Mouse (Mus musculus) small intestine, adult 10 weeks (tissue): ENCODE results near the gene Kif13a. TPM values are rescaled to one million over a fixed set of nuclear protein-coding genes. Genes with fewer than 3 reads are reported as not detected.

ENCODE experiments used
- polyA plus RNA-seq: library from polyadenylated mRNA; stranded (reverse); fragments of 350-450 nt; fragmentation: Illumina TruSeq; extraction: RNeasy Lipid Tissue Mini Kit (QIAGEN cat#74804); gene quantifications from one replicate; pipeline ENCODE4 v1.2.3, GENCODE M21; 2014; ENCODE audit warnings: low replicate concordance

The Kif13a gene
- 18.0 TPM for polyA plus RNA-seq

DNA sequence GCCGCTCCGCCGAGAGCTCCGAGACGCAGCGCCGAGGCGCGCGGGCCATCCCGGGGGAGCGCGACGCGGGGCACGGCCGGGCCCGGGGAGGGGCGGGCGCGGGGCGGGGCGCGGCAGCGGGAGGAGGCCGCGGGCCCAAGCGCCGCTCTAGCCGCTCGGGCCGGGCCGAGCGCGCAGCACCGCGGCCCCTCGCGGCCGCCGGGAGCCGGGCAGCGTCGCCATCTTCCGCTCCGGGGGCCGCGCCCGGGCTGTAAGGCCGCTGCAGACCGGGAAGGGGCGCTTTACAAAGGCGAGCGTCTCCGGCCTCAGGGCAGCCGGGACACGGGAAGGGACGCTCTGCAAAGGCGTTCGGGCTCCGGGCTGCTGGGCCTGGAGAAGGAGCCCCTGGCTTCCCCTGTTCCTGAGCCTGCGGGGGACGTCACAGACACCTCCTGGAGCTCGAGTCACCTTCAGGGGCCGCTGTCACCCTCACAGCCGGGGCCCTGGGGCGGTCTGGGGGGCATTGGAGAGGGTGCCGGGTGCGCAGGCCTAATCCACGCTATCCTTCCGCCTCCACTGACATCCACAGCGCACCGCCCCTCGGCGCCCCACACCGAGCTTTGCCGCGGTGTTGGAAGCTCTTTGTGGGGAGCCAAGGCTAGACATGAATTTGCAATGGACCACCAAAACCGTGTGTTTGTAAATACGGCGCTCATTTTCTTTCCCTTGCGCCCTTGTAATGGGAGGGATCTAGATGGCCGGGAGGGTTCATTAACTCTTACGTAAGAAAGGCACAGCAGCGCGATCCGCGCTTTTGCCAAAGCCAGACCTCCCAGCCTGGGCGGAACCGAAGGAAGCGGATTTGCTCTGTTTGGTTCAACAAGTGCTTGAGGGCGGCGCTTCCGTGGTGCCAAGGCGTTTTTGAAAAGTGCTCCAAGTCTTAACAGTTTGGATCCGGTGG, at the start of gene Kif13a:
Gene Kif13a, minus strand, starts transcription at position 149 of the 940 bp plus-strand sequence.

GRCm38 (mm10) chr13:46727837-46728268, 201.8 kb downstream of the Kif13a start, which contains the start of gene Nup153:
Nup153 (minus strand) TSS chr13:46727940.

Other genes with a start within 250 kb of the Kif13a start
- 66.2 TPM for gene Nup153, start 201.9 kb downstream of the Kif13a start, polyA plus RNA-seq
- 4.8 TPM for gene Nhlrc1, start 85.0 kb upstream of the Kif13a start, polyA plus RNA-seq
- 58.1 TPM for gene Kdm1b, start 113.6 kb upstream of the Kif13a start, polyA plus RNA-seq
- 34.3 TPM for gene Tpmt, start 114.9 kb upstream of the Kif13a start, polyA plus RNA-seq
- gene Dek, start 176.3 kb upstream of the Kif13a start, polyA plus RNA-seq, result 368 TPM
- 6.4 TPM for gene Rnf144b, start 192.8 kb upstream of the Kif13a start, polyA plus RNA-seq